Mouse (Mus musculus) liver, adult 2 months (tissue): ENCODE results near the gene Efcab6.

Experiments used
- CTCF ChIP-seq: fragments of 200-500 bp; IDR thresholded peaks from 2 replicates; pipeline ENCODE4 v1.5.1; 2011; ENCODE audit warnings: low read depth, low read length, control low read depth
- POLR2A ChIP-seq: fragments of 200-500 bp; IDR thresholded peaks from 2 replicates; pipeline ENCODE4 v1.6.1; 2011; ENCODE audit warnings: low read length, control low read depth; ENCODE audit not compliant: insufficient read depth; ENCODE audit errors: extremely low read depth

DNA sequence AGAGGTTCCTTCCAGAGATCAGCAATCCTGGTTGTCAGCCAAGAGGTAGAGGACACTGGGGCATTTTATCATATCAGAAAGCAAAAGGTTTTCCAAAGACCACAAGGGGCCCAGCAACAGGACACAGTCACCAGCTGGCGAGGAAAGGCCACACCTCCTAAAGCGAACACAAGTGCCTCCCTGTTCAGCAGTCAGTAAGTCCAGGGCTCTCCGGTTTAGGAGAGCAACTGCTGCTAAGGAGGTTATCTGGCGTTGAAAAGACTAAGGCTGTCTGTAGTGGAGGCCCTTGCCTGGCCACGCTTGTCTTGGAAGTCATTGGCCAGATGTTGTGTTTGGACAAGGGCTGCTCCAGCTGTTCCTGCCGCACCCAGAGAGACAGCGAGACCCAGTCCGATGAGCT is 100.1 kb downstream of the Efcab6 start:
- TF ChIP-seq CTCF (no peak), POLR2A (no peak)
